10 mouse cellular contexts compared by ENCODE assay signal in the genomic region with DNA sequence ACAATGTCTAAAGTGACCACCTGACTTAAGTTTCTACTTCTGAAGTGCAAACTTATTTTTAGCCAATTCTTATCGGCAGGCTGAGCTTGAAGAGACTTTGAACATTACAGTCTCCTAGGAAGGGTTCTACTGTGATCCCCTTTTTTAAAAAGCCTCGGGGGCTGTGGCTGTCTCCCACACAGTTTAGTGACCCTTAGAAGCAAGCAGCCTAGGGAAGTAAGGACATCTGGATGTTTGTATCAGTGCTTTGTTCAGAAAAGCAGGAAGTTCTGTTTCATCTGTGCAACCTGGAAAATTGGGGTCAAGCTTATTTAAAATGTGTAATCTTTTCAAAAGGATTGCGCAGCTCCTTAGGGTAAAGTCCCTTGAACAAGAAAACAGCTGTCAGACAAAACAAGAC. TPM values are rescaled to one million over a fixed set of nuclear protein-coding genes. Genes with fewer than 3 reads are reported as not detected.
DNase-seq lines count a peak whose midpoint lies in the region; TF ChIP-seq lines count a peak whose summit lies in the region.
"Had no signal": no experiment of that assay in that cellular context is flagged by ENCODE, and none has a peak within 500 bp of the region (broad histone marks: within the 10 kb centered on the region; RNA-seq: fewer than 3 reads in every experiment).

No protein-coding gene starts in this region.

- 27% methylated on average over 3 of the region's 3 CpGs for WGBS in heart, embryonic 10.5 days
- 54% methylated on average over 3 of the region's 3 CpGs for WGBS in limb, embryonic 10.5 days

- H3K9me3 ChIP-seq in heart, embryonic 10.5 days, result no peaks in the 10 kb centered on the region
- H3K9me3 ChIP-seq in limb, embryonic 10.5 days (replicated peaks), result no peaks in the 10 kb centered on the region

- no peak for DNase-seq in heart, embryonic 10.5 days (ENCODE audit: low spot score)
- no peak for DNase-seq in heart, postnatal 25 days (ENCODE audit: low spot score)
- DNase-seq in testis, postnatal 14 days (ENCODE audit: low spot score), result no peak
- no peak for DNase-seq in limb, embryonic 10.5 days (ENCODE audit: low spot score)
- no peak for DNase-seq in frontal cortex, postnatal 14 days (ENCODE audit: low spot score in 2 of 2)
- DNase-seq in layer of hippocampus, adult 9-10 months (ENCODE audit: low spot score), result no peak
- DNase-seq in lung, postnatal 10 days, result no peak

- no peaks in the 10 kb centered on the region for H3K27me3 ChIP-seq in heart, embryonic 10.5 days (ENCODE audit: insufficient read depth, poor library complexity, severe bottlenecking)
- no peaks in the 10 kb centered on the region for H3K27me3 ChIP-seq in testis, adult 2 months (ENCODE audit: control insufficient read depth, insufficient read depth, low read length)
- no peaks in the 10 kb centered on the region for H3K27me3 ChIP-seq in limb, embryonic 10.5 days (ENCODE audit: low read depth, poor library complexity, severe bottlenecking)

- intact Hi-C loops in heart, postnatal 25 days (cut with DNase I), result no loop called here

- peaks cover 22% of the 10 kb centered on the region for H3K4me1 ChIP-seq in heart, embryonic 10.5 days
- peaks cover 5% of the 10 kb centered on the region for H3K4me1 ChIP-seq in testis, adult 2 months (ENCODE audit: control insufficient read depth, insufficient read depth, low read length)
- H3K4me1 ChIP-seq in limb, embryonic 10.5 days, result peaks cover 18% of the 10 kb centered on the region

- TF ChIP-seq CTCF in testis, adult 2 months (IDR thresholded peaks at IDR 0.05; ENCODE audit: control insufficient read depth, insufficient read depth, insufficient replicate concordance, low read depth, low read length), result no peak

- peak overlapping the region; percentile 22; the same call in 1 of the 2 replicates for H3K4me3 ChIP-seq in heart, embryonic 10.5 days
- no peak overlapping the region for H3K4me3 ChIP-seq in testis, adult 2 months (ENCODE audit: control insufficient read depth, low read depth, low read length)
- H3K4me3 ChIP-seq in limb, embryonic 10.5 days, result no peak overlapping the region

- TF ChIP-seq POLR2A in testis, adult 2 months (IDR thresholded peaks at IDR 0.05; ENCODE audit: control insufficient read depth, low read depth, low read length), result no peak

- H3K36me3 ChIP-seq in heart, embryonic 10.5 days, result no peaks in the 10 kb centered on the region
- no peaks in the 10 kb centered on the region for H3K36me3 ChIP-seq in testis, adult 2 months (ENCODE audit: control insufficient read depth, insufficient read depth, low read length)
- H3K36me3 ChIP-seq in limb, embryonic 10.5 days, result no peaks in the 10 kb centered on the region

- H3K27ac ChIP-seq in heart, embryonic 10.5 days, result peak overlapping the region; percentile 79
- H3K27ac ChIP-seq in testis, adult 2 months (ENCODE audit: control insufficient read depth, insufficient read depth, low read depth, low read length), result peak overlapping the region; percentile 67
- peak overlapping the region; percentile 19; the same call in 1 of the 2 replicates for H3K27ac ChIP-seq in limb, embryonic 10.5 days

RNA-seq across cellular contexts. Expression of a gene that starts 12.6 kb away (rescaled TPM):
- 12.0 and 12.5 TPM in 2 replicates for polyA plus RNA-seq in heart, embryonic 10.5 days (2016; fragmentation: Nextera tagmentation; extraction: Ambion mirVana)
- total RNA-seq in heart, postnatal 25 days (2021), result 1 to 10 TPM; 5.9 to 6.2 TPM
- 8.6 and 14.8 TPM in 2 replicates for polyA plus RNA-seq in testis, adult 2 months (2012; rRNA removed)
- polyA plus RNA-seq in limb, embryonic 10.5 days (2016; fragmentation: Nextera tagmentation; extraction: Ambion mirVana), result 1.0 and 2.2 TPM in 2 replicates

RNA-seq across cellular contexts. Expression of a gene that starts 37.0 kb away (rescaled TPM):
- polyA plus RNA-seq in heart, embryonic 10.5 days (2016; fragmentation: Nextera tagmentation; extraction: Ambion mirVana), result 0.20 TPM in 1 of 2 replicates, not detected in the other
- not detected for total RNA-seq in heart, postnatal 25 days (2021)
- polyA plus RNA-seq in testis, adult 2 months (2012; rRNA removed), result 0.22 and 0.23 TPM in 2 replicates
- polyA plus RNA-seq in limb, embryonic 10.5 days (2016; fragmentation: Nextera tagmentation; extraction: Ambion mirVana), result 0.18 TPM in 1 of 2 replicates, not detected in the other
- total RNA-seq: gastrocnemius, postnatal 14 days had no signal

RNA-seq across cellular contexts. Expression of a gene that starts 49.6 kb away (rescaled TPM):
- 0.04 TPM in 1 of 2 replicates, not detected in the other for polyA plus RNA-seq in heart, embryonic 10.5 days (2016; fragmentation: Nextera tagmentation; extraction: Ambion mirVana)
- not detected for total RNA-seq in heart, postnatal 25 days (2021)
- polyA plus RNA-seq in testis, adult 2 months (2012; rRNA removed), result 186 and 202 TPM in 2 replicates
- polyA plus RNA-seq in limb, embryonic 10.5 days (2016; fragmentation: Nextera tagmentation; extraction: Ambion mirVana), result not detected in 2 replicates
- polyA plus RNA-seq: lung, embryonic 16.5 days had no signal

Comparison
In these comparisons a context has a peak if more than half of its experiments do, and no peak if none do; other contexts are left out.
1. H3K27ac ChIP-seq: peak in every context shown above with its lines; median percentile 79 in heart, embryonic 10.5 days; 67 in testis, adult 2 months; 19 in limb, embryonic 10.5 days.
2. RNA of a gene that starts 49.6 kb away (polyA plus RNA-seq): 186 to 202 TPM in testis, adult 2 months; 0.04 TPM in heart, embryonic 10.5 days and not detected in limb, embryonic 10.5 days; every median in the first group is over 100 times any median in the second.